Mouse (Mus musculus): ENCODE measurements around the gene Cwh43.

DNA sequence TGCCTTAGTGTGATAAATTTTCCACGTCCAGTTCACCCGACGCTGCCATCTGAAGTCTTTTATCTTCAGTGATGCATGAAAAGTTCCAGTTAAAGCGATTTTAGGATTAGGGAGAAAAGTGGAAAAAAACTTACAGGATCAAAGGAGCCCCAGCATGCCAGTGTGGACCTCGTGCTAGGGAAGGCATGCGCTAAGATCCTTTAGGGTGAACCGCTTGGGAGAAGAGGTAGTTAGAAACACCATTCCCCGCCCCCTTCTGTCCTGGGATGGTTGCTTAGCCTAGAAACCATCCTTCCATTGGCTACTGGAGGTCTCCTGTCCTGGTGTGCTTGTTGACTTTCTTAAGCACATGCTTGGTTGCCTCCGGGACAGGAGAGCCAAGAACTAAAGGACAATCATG is 29.8 kb upstream of the Cwh43 start:
- TF ChIP-seq CTCF (IDR thresholded peaks at IDR 0.05) = no peak
- no peak for TF ChIP-seq EP300 (IDR thresholded peaks at IDR 0.05)
